Mouse (Mus musculus) ovary, adult 18-20 months (tissue): ENCODE results near the gene Il17c.

ENCODE experiments used
- DNase-seq: peaks from one replicate; pipeline ENCODE4 v3.0.0; 2022; ENCODE audit warnings: low spot score, mixed read lengths

The Il17c gene

GRCm38 (mm10) chr8:122460524-122461472 lies 39.0 kb downstream of the Il17c start, which contains the start of gene Snai3:
Gene Snai3, minus strand, starts transcription at chr8:122460733.
- DNase-seq = no peak

GRCm38 (mm10) chr8:122461473-122462148 lies 39.8 kb downstream of the Il17c start:
- DNase-seq = no peak

- DNase-seq = no peak
Observed at GRCm38 (mm10) chr8:122462510-122462909, 40.7 kb downstream of the Il17c start.

- DNase-seq = no peak
Observed at GRCm38 (mm10) chr8:122463651-122464640, 42.1 kb downstream of the Il17c start.

GRCm38 (mm10) chr8:122464985-122465384 lies 43.2 kb downstream of the Il17c start:
- no peak for DNase-seq

GRCm38 (mm10) chr8:122467816-122468215 lies 46.0 kb downstream of the Il17c start:
- no peak for DNase-seq

- no peak for DNase-seq
Observed at GRCm38 (mm10) chr8:122469407-122469806, 47.6 kb downstream of the Il17c start.

- no peak for DNase-seq
Observed at GRCm38 (mm10) chr8:122469965-122470364, 48.1 kb downstream of the Il17c start.

- no peak for DNase-seq
Observed at GRCm38 (mm10) chr8:122470691-122471090, 48.9 kb downstream of the Il17c start.
